Mouse (Mus musculus) megakaryocyte-erythroid progenitor cell, adult 5-6 weeks (primary cell): Measurements from ENCODE around the gene Ccdc78. TPM values are rescaled to one million over a fixed set of nuclear protein-coding genes. Genes with fewer than 3 reads are reported as not detected.
"Not testable (repeated sequence)": the region's sequence is repeated elsewhere in the genome, so short reads cannot be mapped to it uniquely, and the experiment has no call there.

Experiments used
- ATAC-seq: replicated peaks from 2 replicates; pipeline ENCODE4 v1.8.0; 2016; ENCODE audit warnings: mild to moderate bottlenecking, inconsistent platforms; ENCODE audit not compliant: severe bottlenecking, poor library complexity, low FRiP score, low TSS enrichment
- total RNA-seq, 2 experiments: library from RNA; stranded (forward) in 1 of 2; stranded (reverse) in 1 of 2; fragments of 200-1000, 215-1000 nt in 1 of 2; fragments of >200 nt in 1 of 2; fragmentation: Nextera tagmentation in 1 of 2; gene quantifications; 2 replicates each; pipeline ENCODE4 v1.2.3; 2014 to 2017

Gene Ccdc78
- total RNA-seq, 2 experiments from 2014 or later: not detected

DNA sequence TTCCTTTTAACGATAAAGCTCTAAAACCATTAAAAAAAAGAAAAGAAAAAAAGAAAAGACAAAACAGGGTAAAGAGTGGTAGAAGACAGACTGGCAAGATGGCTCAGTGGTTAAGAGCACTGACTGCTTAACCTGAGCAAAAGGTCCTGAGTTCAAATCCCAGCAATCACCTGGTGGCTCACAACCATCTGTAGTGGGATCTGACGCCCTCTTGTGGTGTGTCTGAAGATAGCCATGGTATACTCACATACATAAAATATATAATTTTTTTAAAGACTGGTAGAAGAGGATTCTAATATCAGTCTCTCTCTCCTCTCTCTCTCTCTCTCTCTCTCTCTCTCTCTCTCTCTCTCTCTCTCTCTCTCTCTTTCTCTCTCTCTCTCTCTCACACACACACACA is 21.1 kb downstream of the Ccdc78 start:
- not testable (repeated sequence) for ATAC-seq

DNA sequence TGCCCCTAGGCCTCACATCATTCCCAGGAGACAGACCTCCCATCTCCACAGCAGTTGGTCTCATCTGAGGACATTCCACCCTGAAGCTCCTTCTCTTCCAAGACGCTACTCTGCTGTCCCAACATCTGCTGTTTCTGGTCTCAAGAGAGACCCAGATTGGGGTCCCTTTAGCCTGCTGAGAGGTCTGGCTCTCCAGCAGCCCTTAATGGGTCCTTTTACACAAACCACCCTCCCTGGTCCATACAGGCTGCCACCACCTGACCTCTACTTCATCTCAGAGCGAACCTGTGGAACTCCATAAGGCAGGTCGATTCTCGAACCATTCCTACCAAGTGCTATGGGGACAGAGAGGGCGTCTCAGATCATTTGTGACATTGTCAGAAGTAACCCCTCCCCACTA is 21.6 kb downstream of the Ccdc78 start:
- ATAC-seq: no peak

DNA sequence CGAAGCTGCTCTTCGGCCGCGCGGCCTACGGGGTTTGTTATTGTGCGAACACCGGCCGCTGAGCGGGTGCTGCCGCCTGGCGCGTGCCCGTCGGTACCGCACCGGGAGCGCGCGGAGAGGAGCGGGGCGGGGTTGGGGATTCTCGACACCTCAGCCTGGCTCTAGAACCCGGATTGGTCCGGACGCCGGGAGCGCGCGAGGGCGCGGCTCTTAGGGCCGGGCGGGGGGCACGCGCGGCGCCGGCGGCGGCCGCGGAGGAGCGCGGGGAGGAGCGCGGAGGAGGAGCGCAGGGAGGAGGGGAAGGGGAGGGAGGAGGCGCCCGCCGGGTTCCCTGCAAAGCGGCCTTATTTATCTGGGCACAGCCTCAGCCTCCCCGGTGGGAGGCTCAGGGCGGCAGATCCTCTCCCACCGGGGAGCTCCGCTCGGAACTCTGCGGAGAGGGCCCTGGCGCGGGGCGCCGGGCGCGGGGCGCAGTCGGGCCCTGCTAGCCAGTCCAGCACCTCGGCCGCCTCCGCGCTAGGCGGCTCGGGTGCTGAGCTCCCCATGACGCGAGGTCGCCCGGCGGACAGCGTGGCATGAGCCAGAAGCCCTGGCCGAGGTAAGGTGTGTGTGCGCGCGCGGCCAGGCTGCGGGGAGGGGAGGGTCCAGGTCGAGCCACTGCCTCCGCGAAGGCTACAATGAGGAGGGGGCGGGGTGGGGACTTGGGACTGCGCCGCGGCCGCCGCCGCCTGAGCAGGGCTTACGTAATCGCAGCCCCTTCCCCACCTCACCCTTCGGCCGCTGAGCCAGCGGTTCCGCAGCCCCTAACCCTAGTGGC is 22.6 kb downstream of the Ccdc78 start, which contains the start of gene Fbxl16:
Fbxl16 (plus strand) TSS at position 297 of the 817 bp plus-strand sequence.
- no peak for ATAC-seq

DNA sequence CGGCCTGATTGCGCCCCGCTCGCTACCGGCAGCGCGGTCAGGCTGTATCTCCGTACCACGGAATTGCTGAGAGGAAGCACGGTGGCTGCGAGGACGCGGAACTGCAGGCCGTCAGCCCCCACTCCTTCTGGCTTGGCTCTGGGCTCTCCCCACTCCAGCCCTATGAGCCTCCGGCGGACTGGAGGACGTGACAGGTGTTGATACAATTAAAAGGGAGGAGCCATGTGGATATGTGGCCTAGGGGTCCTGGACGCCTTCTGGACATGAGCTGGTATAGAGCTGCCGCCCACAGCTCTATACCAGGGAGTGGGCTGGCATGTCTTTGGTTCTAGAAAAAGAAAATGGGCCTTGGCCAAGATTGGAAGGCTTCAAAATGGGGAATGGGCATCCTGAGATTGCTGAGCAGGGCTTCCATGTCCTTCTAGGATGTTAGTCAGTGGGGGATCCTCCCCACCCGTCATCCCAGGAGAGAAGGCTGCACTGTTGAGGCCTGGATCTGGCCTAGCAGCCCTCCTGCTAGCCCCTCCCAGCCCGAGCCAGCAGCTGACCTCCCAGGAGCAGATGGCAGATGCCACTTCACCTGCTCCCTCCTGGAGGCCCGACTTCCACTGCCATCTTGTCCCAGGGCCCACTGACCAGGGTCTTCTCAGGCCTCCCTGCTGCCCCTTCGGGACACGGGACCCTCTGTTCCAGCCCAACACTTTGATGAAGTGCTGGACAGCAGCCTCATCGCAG is 23.4 kb downstream of the Ccdc78 start:
- no peak for ATAC-seq

DNA sequence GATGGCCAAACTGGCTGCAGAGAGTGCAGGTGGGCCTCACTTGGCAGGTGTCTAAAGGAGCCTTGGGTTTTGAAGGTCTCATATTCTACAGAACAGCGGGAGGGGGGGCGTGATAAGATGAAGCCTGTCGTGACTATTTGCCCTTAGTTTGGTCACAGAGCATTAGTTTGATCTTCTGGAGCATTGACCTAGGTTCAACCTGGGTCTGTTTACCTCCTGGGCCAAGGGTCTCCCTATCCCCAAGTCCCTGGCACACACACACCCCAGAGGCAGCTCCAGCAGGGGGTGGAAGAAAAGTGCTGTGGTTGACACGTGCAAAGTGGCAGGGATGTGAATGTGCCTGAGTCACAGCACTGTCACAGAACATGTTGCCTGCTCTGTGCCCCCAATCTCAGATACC is 24.5 kb downstream of the Ccdc78 start:
- ATAC-seq: no peak

DNA sequence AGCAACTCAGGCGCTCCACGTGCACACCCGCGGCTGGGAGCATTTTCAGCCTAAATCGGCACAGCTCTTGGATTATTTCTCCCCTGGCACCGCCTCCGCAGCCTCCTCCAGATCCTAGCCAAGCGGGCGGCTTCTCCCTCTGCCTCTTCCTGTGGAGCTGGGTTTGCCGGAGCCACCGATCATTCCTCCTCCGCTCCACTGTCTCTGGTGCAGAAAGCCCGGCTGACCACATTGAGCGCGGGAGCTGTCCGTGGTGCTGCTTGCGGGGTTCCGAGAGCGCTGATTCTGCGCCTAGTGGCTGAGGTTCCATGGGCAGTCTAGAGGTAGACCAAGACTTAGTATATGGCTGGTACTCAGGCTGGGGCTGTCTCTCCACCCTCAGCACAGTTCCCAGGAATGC is 27.1 kb downstream of the Ccdc78 start:
- ATAC-seq: peak; percentile 69

DNA sequence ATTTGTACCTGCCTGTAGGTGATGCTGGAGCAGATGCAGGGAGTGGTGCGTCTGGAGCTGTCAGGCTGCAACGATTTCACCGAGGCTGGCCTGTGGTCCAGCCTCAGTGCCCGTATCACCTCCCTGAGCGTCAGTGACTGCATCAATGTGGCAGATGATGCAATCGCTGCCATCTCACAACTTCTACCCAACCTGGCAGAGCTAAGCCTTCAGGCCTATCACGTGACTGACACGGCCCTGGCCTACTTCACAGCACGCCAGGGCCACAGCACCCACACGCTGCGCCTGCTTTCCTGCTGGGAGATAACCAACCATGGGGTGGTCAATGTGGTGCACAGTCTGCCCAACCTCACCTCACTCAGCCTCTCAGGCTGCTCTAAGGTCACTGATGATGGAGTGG is 31.3 kb downstream of the Ccdc78 start:
- no peak for ATAC-seq

DNA sequence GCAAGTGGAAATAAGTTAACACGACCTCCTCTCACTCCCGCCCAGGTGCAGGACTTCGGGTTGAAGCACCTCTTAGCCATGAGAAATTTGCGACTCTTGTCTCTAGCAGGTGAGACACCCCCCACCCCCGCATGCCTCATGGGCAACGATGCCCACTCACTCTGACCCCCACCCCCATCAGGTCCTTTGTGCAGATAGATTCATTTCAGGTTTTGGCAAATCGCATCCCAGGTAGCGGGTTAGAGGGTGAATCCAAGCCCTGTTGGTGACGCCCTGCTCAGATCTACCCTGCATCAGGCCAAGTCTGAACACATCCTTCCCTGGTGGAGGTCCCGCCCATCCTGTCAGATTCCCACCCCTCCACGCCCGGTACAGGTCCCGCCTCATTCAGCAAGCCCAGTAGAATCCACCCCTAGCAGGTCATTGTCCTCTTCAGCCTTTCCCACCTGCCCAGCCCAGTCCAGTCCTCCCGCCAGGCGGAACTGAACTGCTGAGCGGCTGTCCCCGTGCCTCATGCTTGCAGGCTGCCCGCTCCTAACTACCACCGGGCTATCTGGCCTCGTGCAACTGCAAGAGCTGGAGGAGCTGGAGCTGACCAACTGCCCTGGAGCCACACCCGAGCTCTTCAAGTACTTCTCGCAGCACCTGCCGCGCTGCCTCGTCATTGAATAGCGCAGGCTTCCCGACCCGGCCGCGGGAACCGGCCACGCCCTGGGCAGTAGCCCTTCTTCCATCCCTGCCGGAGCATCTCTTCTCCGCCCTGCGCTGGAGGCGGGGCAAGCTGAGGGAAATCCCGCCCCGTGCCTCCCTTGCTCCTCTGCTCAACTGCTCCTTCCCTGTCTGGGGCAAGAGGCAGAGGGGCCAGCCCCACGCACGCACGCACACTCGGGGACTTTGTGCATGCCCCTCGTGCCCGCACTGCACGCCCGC is 32.7 kb downstream of the Ccdc78 start:
- 0 out of 2 replicates have a peak, but pooled peaks have one; percentile 23 for ATAC-seq

DNA sequence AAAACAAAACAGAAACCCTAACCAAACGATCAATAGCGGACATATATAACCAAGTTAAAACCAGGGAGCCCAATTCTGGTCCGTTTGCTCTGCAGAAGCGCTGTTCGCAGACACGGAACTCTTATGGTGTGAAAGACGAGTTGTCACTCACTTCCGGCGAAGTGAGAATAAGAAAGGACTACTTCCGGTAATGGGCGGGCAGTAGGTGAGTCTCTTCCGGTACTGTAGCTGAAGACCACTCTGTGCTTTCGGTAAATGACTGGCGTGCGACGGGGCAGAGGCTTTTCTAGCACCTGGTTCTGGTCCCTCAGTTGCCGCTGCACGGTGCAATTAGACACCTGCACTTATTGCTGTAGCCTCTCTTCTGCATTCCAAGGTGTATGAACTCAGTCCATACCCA is 37.1 kb downstream of the Ccdc78 start, which contains the start of gene Wdr24:
Wdr24 (plus strand) TSS at position 176 of the 400 bp plus-strand sequence.
- peak; percentile 72 for ATAC-seq

DNA sequence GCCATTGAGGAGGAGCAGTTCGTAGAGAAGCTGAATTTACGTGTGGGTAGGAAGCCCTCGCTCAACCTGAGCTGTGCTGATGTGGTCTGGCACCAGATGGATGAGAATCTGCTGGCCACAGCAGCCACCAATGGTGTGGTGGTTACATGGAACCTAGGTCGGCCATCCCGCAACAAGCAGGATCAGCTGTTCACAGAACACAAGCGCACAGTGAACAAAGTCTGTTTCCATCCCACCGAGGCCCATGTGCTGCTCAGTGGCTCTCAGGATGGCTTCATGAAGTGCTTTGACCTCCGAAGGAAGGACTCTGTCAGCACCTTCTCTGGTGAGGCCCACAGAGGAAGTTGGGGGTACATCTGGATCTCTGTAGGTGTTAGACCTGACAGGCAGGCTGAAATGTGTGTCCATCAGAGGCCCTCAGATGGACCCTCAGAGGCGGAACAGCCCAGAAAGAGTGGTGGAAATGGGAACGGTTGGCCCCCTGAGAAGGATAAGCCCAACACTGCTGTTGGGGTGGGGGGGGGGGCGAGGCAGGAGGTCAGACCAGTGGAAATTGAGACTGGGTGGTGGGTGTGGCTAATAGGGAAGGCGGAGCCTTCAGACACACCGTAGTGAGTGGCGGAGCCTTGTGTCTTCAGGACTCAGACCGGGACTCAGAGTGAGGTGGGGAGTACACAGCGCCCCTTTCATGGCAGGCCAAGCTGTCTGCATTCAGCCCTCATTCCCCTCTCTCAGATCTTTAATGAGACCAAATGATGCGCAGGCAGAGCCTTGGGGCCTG is 38.2 kb downstream of the Ccdc78 start:
- no peak for ATAC-seq

DNA sequence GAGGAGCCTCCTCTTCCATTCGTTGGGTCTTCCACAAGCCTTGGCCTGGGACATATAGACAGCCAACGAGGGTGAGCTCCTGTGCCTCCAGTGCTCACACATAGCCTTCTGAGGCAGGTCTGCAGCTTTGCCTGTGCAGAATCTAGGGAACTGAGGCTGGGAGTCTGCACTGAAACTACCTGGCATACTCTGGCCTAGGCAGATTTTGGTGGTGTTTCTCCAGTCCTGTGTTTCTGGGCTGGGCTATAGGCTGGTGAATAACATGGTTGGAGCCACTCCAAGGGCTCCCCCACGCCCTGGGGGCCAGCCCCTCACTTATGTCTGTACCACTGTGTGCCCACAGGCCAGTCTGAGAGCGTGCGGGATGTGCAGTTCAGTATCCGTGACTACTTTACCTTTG is 38.9 kb downstream of the Ccdc78 start:
- no peak for ATAC-seq

DNA sequence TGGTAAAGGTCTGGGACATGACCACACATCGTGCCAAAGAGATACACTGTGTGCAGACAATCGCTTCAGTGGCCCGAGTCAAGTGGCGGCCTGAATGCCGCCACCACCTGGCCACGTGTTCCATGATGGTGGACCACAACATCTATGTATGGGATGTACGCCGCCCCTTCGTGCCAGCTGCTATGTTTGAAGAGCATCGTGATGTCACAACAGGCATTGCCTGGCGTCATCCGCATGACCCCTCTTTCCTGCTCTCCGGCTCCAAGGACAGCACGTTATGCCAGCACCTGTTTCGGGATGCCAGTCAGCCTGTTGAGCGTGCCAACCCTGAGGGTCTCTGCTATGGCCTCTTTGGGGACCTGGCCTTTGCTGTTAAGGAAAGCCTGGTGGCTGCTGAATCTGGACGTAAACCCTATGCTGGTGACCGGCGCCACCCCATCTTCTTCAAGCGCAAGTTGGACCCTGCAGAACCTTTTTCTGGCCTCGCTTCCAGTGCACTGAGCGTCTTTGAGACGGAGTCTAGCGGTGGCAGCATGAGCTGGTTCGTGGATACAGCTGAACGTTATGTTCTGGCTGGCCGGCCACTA is 39.7 kb downstream of the Ccdc78 start:
- no peak for ATAC-seq

DNA sequence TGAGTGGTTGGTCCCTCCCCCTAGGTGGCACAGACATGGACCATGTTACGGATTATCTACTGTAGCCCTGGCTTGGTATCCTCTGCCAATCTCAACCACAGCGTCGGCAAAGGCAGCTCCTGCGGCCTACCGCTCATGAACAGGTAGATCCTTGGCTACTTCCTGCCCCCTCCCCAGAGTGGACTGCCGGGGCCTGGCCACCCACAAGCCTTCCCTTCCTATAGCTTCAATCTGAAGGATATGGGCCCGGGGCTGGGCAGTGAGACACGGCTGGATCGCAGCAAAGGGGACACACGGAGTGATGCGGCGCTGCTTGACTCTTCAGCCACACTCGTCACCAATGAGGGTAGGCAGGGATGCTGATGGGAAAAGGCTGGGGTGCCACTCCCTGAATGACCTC is 40.6 kb downstream of the Ccdc78 start:
- no peak for ATAC-seq

DNA sequence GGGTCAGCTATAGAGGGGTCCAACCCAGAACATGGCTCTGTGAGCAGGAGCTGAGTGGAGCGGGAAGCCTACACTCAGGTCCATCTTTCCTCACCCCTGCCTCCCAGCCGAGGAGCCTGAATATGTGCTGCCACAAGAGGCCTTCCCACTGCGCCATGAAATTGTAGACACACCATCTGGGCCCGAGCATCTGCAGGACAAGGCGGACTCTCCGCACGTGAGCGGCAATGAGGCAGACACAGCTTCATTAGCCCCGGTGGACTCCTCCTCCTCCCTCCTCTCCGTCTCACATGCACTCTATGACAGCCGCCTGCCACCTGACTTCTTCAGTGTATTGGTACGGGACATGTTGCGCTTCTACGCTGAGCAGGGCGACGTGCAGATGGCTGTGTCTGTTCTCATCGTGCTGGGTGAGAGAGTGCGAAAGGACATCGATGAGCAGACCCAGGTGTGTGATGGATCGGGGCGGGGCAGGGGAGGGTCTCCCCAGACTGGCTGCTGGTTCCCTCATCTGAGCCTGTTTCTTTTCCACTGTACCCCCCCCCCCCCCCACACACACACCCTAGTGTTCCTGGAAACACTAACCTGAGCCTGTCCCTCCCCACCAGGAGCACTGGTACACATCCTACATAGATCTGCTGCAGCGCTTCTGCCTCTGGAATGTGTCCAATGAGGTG is 41.3 kb downstream of the Ccdc78 start:
- ATAC-seq: no peak

DNA sequence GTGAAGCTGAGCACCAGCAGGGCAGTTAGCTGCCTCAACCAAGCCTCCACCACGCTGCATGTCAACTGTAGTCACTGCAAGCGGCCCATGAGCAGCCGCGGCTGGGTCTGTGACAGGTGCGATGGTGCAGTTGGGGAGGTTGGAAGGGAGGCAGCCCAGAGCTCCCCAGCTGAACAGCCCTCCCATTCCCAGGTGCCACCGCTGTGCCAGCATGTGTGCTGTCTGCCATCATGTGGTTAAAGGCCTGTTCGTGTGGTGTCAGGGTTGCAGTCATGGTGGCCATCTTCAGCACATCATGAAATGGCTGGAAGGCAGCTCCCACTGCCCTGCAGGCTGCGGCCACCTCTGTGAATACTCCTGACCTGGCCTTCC is 41.8 kb downstream of the Ccdc78 start:
- no peak for ATAC-seq

DNA sequence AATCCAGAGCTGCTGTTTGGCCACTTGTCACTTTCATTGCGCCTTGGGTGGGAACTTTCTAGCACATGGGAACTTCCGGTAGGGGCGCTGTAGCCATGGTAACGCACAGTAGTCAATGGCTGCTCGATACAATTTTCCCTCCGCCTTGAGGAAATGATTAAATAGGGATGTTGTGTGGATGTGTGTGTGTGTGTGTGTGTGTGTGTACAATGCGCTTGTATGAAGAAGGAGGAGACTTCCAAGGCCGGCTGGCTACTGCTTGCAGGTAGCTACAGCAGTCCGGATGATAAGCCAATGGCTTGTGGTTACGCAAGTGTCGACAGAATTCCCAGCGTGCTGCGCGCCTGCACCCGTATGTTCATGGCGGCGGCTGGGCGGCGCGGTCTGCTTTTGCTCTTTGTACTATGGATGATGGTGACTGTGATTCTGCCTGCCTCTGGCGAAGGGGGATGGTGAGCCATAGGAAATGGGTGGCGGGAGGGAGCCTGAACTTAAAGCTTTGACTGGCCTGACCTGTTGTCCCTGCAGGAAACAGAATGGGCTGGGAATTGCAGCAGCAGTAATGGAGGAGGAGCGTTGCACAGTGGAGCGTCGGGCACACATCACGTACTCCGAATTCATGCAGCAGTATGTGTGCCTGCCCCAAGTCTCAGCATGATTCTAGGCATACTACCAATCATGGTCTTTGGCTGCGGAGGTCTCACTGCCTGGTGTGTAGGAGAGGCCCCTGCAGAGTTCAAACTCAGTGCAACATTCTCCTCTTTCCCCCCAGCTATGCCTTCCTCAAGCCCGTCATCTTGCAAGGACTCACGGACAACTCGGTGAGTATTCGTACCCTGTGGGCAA is 42.6 kb downstream of the Ccdc78 start, which contains the start of gene Jmjd8:
Jmjd8 (plus strand) TSS at position 156 of the 846 bp plus-strand sequence.
- peak; percentile 41 for ATAC-seq

DNA sequence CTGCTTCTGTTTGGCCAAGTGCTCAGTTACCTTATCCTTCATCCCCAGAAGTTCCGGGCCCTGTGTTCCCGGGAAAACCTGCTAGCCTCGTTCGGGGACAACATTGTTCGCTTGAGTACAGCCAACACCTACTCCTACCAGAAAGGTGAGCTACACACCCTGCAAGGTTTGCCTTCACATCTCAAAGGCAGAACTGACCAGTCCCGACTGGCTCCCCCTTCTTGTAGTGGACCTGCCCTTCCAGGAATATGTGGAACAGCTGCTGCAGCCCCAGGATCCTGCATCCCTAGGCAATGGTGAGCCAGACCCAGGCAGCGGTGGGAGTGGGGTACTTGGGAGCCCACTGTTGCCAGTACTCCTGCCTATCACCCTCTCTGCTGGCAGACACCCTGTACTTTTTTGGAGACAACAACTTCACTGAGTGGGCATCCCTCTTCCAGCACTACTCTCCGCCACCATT is 43.2 kb downstream of the Ccdc78 start:
- ATAC-seq: no peak
